Mouse (Mus musculus) thymus, postnatal 10 days (tissue): ENCODE data around the gene Slc2a10.
A peak's percentile ranks its signal among the peaks of the same experiment; 100 is the strongest.
"Not testable (repeated sequence)": the region's sequence is repeated elsewhere in the genome, so short reads cannot be mapped to it uniquely, and the experiment has no call there.

Experiments used
- DNase-seq, 2 experiments: peaks; one replicate each; pipeline ENCODE4 v3.0.0; 2021; ENCODE audit warnings: low spot score in 2 of 2

The Slc2a10 gene

DNA sequence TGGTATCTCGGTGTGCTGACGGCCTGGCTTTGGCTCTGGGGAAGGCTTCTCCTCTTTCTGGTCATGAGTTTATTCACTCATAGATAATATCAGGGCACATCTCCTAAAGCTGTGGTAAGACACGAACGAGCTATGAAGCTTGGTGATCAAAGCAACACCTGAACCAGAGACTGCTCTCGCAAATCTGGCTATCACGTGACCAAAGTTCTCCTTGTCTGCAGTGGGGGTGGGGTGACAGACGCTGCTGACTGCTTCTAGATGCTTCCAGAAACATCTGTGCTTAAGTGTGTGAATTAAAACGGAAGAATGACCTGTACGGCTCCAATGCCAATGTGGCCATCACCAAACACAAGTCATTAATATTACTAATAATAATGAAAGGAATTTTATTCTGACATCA lies 6.1 kb downstream of the Slc2a10 start:
- DNase-seq = peak; percentile 32 to 49

DNA sequence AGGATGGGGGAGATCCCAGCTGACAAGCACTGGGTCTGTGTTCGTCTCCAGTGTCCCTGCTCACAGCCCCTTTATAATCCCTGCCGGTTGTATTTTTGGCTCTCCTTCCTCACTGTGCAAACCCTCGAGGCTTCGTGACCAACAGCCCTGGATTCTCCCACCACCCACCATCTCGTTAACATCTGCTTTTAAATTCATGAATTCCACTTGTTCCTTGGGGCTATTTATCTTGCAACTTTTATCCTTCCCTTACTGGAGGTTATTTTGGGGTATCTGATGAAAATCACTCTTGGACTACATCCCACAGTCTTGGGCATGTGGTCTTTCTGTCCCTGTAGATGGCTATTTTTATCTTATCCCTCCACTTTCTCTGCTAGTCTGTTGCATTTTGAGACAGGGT lies 6.9 kb downstream of the Slc2a10 start:
- no peak for DNase-seq

DNA sequence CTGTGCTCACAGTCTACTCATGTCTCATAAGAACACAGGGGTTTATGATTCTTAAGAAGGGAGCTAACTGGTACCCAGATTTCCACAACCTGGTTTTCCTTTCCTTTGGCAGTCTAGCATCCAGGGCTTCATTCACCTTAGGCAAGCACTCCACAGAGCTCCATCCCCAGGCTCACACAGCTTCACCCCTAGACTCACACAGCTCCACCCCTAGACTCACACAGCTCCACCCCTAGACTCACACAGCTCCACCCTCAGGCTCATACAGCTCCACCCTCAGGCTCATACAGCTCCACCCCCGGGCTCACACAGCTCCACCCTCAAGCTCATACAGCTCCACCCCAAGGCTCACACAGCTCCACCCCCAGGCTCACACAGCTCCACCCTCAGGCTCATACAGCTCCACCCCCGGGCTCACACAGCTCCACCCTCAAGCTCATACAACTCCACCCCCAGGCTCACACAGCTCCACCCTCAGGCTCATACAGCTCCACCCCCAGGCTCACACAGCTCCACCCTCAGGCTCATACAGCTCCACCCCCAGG lies 7.4 kb downstream of the Slc2a10 start:
- not testable (repeated sequence) for DNase-seq

DNA sequence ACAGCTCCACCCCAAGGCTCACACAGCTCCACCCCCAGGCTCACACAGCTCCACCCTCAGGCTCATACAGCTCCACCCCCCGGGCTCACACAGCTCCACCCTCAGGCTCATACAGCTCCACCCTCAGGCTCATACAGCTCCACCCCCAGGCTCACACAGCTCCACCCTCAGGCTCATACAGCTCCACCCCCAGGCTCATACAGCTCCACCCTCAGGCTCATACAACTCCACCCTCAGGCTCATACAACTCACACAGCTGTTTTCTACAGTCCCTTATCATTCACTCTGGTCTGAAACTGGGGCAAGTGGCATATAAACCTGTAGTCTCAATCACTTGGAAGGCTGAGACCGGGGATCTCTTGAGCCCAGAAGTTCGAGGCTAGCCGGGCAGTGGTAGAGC lies 7.9 kb downstream of the Slc2a10 start:
- DNase-seq = not testable (repeated sequence)

DNA sequence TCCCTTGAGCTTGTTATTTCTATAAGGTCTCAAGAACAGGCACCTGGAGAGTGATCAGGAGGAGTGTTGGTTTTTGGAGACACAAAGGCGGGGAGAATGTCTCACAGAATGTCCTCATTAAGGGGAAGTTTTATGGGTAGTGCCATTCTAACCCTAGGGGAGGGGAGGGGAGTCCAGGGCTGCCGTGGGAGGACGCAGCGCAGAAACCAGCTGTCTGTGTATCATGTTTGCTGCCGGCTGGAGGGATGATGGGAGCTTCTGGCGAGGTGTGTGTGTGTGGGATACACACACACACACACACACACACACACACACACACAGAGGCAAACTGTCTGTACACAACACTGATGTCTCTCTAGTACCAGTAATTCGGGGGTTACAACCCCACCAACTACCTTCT lies 8.8 kb downstream of the Slc2a10 start:
- no peak for DNase-seq

DNA sequence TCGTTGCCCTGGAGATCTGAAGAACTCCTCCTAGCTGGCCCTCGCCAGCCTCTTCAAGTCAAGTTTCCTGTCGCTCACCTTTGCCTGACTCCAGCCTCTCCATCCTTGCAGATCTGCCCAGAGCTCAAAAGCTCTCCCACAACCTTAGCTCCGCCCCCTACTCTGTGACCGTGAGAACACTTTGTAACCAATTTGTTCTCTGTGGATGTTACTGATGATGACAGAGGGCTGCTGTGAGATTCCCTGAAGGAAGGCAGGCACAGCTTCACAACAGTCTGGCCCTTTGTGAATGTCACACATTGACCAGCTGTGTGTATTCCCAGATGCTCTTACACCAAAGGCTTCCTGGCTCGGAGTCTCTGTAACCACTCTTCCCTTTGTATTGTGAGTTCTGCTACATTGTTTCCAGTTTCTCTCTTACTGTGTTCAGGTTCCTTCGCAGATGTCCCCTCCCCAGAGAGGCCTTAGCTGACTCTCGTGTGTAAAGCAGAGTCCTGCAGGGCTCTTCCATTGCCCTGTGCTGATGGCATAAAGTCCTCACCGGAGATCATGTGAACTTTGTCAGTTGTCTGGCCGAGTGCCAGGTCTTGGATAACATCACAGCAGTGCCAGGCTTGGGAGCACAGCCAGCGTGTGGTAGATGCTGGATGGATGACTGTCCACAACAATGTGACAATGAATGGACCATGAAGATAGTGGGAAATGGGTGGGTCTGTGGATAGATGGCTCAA lies 9.4 kb downstream of the Slc2a10 start:
- no peak for DNase-seq

DNA sequence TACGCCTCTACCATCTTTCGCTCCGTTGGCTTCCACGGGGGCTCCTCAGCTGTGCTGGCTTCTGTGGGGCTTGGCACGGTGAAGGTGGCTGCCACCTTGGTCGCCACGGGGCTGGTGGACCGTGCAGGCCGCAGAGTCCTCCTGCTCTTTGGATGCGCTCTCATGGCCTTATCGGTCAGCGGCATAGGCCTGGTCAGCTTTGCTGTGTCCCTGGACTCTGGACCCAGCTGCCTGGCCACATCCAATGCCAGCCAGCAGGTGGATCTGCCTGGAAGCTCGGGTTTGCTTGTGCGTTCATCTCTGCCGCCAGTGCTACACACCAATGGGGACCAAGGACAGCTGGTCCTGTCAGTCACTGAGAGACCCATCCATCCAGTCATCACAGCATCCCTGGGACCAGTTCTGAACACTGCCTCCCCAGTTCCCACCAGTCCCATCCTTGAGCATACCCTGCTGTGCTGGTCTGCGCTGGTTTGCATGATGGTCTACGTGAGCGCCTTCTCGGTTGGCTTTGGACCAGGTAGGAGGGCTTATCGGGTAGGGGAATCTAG lies 11.7 kb downstream of the Slc2a10 start:
- no peak for DNase-seq

DNA sequence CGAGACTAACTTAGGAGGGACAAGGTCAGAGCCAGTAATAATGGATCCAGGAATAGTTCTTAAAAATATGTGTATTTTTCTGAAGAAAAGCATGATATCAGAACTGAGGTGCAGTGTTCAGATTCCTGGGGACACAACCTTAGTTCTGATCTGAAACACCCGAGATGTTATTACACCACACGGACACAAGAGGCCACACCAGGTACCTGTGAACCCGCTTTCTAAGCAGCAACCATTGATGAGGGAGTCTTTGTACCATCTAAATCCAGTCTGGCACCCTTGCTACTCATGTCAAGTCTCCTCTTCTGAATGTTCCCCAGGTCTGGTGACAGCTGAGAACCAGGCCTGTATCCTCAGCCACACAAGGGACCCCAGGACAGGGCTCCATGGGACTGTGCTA lies 22.0 kb downstream of the Slc2a10 start:
- DNase-seq = no peak

DNA sequence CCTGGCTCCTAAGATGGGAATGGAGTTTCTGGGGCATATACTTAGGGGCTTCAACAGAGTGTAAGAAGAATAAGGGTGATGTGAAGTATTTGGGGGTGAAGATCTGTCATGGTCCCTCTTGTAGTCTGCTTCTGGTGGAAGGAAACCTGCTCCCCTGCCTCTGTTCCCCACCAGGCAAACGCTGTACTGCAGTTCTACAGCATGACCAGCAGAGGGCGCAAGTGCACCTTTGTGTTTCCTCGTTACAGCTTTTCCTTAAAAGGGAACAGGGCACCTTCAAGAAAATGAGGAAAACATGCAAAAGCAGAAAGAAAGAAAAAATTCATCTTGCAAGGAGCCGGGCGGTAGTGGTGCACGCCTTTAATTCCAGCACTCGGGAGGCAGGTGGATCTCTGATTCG lies 25.5 kb downstream of the Slc2a10 start:
- DNase-seq = peak; percentile 6 to 60

DNA sequence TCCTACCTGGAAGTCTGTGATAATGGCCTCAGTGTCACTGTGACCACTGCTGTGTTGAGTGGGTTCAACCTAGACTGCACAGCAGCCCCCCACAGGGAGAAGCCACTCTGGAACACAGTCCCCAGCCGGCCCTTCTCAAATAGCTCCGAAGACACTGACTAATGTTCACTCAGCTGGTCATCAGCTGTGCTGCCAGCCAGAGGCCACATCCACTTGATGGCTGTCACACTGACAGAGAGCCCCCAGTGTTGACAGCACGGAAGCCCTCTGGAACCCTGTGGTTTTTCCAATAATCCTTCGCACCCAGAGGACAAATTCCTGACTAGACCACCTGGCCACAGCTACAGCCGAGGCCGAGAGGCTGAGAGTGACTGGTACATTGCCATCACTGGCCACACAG lies 30.2 kb downstream of the Slc2a10 start:
- no peak for DNase-seq

DNA sequence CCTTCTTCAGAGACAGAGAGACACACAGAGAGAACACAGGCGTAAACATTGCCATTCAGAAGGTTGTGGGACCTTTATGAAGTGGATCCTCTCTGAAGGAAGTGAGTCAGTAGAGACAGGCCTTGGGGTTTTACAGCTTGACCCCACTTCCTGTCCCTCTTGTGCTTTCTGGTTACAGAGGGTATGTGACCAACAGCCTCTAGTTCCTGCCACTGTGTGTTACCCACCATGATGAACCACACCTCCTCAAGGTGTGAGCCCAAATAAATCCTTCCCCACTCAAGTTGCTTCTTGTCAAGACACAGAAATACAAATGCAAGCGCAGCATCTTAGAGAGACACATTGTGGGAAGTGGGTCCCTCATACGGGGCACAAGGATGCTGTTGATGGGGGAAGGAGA lies 37.4 kb downstream of the Slc2a10 start:
- DNase-seq = no peak

DNA sequence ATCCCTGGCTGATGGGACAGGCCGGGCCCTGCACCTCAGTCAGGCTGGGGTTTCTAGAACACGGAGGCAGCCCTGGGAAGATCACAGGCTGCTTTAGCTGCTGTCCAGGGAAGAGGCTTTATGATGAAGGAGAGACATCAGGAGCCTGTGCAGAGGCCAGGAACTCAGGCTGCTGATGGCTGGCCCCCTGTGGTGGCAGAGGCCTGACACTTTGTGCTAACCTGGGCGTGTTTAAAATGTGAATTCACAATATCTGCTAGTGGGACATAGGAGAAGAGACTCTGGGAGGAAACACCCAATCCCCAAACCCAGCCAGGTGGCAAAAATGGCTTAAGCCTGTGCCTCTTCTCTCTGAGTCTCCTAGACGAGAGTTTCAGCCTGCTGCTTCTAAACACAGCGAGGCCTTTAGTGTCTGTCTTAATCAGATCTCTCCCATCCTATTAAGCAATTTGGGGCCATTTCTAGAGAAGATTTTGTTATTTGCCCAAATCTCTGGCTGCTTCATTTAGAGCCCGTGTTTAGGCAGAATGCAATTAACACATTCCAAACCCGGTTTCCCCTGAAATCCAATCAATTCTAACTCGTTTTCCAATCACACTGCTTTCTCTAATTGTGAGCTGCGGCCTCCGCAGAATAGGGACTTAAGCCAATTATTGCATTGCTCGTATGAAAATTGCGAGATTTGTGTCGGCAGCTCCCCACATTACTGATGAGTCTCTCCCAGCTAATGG lies 39.5 kb downstream of the Slc2a10 start:
- no peak for DNase-seq

DNA sequence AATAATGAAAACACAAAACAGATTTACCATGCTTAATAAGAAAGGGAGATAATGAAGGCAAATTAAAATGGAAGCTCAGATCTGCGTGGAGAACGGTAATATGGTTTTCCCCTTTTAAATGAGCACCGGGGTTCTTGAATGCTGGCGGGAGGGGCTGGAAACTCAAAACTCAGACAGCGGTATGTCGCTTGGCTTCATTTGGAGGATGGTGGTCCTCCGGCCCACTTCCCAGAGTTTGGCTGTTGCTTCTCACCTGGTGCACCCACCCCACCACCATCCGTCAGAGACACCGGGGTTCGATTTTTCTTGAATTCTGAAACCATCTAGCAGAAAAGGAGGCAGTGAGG lies 40.1 kb downstream of the Slc2a10 start:
- no peak for DNase-seq

DNA sequence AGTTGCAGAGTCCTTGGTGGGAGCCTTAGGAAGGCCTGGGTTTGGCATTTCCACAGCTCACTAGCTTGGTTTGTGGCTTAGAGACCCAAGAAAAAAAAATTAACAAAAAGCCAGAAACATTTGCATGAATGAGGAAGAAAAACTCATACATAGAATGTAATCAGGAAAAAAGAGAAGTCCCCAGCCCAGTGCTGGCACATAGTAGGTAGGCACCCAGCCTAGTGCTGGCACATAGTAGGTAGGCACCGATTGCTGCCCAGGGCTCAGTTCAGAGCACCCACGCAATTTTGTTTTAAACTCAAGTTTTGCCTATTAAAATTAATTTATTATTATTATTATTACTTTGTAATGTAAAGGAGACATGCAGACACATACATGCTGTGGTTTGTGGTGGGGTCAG lies 42.1 kb downstream of the Slc2a10 start:
- DNase-seq = no peak

DNA sequence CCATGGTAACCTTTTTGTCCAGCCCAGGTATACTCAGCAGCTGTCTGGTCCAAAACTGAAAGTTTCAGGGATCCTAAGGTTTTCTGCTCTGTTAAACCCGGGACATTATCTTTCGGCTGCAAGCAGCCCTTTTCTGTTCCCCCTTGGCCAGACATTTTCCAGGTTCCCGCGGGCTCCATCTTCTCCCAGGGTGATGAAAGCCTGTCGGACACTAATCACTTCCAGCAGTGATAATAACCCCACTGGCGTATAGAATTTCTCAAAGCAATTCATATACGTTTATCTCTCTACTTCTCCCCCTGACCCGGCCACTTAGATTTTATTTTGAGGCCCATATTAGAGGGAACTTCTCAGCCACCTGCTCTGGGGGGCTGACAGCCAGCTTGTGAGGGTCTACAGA lies 42.8 kb downstream of the Slc2a10 start:
- DNase-seq = no peak

DNA sequence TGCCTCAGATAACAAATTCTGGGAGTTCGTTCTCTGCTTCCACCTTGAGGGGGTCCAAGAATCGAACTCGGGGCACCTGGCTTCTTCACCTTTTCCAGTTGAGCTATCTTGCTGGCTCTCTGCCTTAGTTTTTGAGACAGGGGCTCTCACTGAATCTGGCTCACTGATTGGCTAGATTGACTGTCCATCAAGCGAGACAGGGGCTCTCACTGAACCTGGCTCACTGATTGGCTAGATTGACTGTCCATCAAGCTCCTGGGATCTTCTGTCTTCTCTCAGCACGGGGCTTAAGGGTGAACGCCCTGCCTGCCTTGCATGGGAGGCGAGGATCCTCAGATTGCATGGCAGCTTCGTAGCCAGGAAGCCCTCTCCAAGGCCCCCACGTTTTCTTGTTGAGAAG lies 43.8 kb downstream of the Slc2a10 start:
- peak; percentile 20 to 23 for DNase-seq

DNA sequence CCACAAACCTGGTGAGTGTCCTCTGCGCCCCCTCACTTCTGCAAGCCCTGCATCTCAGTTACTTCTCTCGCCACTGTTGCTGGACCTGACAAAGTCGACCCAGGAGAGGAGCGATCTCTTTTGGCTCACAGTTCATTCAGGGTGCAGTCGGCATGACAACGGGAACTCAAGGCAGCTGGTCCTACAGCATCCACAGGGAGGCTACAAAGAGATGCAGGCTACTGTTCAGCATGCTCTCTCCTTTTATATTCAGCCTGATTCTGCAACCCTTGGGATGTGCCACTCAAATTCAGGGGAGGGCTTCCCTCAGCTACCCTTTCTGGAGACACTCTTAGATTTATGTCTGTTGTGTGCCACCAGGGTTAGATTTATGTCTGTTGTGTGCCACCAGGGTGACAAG lies 45.0 kb downstream of the Slc2a10 start:
- no peak for DNase-seq

DNA sequence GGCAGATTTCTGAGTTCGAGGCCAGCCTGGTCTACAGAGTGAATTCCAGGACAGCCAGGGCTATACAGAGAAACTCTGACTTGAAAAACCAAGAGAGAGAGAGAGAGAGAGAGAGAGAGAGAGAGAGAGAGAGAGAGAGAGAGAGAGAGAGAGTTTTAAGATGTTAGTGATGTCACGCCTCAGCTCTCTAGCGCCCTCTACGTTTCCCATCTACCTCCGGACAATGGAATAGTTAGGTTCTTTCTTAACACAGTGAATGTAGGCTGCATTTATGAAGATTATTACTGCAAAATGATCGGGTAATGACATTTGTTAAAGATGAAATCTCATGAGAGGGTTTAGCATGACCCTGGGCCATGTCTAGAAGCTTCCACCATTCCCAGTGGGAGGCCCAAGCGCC lies 46.8 kb downstream of the Slc2a10 start:
- DNase-seq = not testable (repeated sequence)

DNA sequence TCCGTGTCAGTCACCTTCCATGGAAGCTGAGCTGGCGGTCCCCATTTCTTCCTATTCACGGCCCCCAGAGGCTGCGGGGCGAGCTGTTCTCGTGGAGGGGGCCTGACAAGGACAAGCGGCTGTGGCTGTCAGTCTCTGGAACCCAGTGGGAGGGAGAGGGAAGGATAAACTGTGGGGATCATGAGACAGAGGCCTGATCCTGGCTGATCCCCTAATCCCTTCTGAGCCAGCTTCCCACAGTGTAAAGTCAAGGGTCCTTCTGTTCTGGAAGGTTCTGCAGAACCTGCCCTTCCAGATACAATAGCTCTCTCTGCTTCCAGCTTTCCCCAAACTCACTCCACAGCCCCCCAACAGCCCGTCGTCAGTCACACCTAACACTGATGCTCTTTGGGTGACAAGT lies 50.5 kb downstream of the Slc2a10 start:
- no peak for DNase-seq

DNA sequence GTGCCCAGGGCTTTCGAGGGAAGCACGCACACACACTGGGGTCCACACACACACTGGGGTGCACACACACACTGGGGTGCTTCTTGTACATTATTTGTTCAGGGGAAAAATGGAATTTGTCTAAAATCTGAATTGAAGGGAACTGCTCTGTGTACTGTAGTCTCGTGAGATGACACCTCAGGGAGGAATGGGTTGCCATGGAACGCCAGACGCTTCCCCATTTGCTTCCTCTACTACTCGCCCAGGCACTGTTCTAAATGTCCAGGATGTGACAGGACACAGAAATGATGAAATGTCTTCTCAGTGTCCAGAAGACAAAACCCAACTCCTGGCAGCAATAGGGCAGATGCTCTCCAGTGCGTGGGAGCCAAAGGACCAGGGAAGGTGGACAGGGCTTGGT lies 53.7 kb downstream of the Slc2a10 start:
- DNase-seq = no peak

DNA sequence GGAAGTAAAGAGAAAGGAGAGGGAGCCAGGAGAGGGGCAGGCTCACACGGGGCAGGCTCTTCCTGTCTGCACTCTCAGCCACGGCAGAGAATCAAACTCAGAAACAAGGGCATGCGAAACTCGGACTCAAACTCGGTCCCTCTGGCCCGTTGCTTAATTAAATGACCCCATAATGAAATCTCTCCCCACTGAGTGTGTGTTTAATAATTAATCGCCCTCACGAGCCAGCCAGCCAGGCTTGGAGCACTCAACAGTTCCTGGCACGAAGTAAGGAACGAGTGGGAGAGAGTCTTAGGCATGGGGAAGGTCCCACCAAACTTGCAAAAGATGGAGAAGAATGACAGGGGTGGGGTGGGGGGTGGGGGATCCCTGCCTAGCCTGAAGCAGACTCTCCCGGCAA lies 55.3 kb downstream of the Slc2a10 start:
- DNase-seq = no peak

DNA sequence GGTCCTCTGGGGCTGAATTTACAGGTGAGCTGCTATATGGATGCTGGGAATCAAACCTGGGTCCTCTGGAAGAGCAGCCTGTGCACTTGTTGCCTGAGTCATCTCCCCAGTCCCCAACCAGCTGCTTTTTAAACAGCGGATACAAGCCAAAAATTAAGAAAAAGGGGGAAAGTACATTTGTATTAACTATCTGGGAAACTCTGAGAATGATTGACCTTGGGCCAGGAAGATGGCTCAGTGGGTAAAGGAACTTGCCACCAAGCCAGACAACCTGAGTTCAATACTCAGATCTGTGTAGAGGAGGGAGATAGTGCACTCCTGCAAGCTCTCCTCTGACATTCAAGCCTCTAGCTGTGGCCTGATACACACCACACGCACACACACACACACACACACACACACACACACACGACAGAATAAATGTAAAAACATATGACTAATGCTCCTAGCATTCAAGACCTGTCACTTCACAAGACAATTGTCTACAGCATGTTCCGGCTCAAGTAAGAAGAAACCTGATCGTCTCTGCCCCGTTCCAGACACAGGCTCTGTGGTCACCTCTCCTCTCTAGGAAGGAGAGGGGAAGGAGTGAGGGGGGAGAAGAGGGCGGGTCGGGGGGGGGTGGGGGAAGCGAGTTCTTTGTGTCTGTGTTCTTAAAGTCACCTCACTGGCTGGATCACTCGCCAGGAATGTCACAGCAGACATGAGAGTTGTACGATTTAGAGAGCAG lies 56.1 kb downstream of the Slc2a10 start:
- DNase-seq = no peak
